Comparison of ENCODE assay signal across 8 mouse cellular contexts in genomic region chr7:4705098-4705497, GRCm38 (mm10). TPM values are rescaled to one million over a fixed set of nuclear protein-coding genes. Genes with fewer than 3 reads are reported as not detected.
DNase-seq lines count a peak whose midpoint lies in the region; ATAC-seq and TF ChIP-seq lines count a peak whose summit lies in the region.

No protein-coding gene starts in this region.

- no peaks in the 10 kb centered on the region for H3K27me3 ChIP-seq in intestine, postnatal 0 days (replicated peaks; ENCODE audit: control insufficient read depth, insufficient read depth, low read length)

- peak; percentile 77 for TF ChIP-seq CTCF in intestine, postnatal 0 days (IDR thresholded peaks at IDR 0.05; ENCODE audit: low read depth)

- no peak overlapping the region for H3K4me3 ChIP-seq in intestine, postnatal 0 days (ENCODE audit: low read depth, low read length)

- peak; percentile 57 for DNase-seq in gastrocnemius, postnatal 10 days
- no peak for DNase-seq in gastrocnemius, adult 8-10 months (ENCODE audit: low spot score in 2 of 2)
- peak; percentile 13 for DNase-seq in spleen, adult 12 weeks (ENCODE audit: low spot score)
- DNase-seq in spleen, adult 18-20 months, result no peak
- peak; percentile 45 for DNase-seq in c-Kit-positive CD71-positive TER-119-positive erythroid progenitor cells, embryonic 14.5 days (ENCODE audit: low spot score)
- DNase-seq in lung, postnatal 4 days, result peak; percentile 36 to 59
- DNase-seq in left cerebral cortex, adult 11 months (ENCODE audit: low spot score), result no peak

- 51% methylated on average over 18 of the region's 18 CpGs for WGBS in intestine, postnatal 0 days

- H3K9ac ChIP-seq in intestine, postnatal 0 days (ENCODE audit: low read depth, low read length), result no peak overlapping the region

- no peaks in the 10 kb centered on the region for H3K4me1 ChIP-seq in intestine, postnatal 0 days (replicated peaks; ENCODE audit: control insufficient read depth, insufficient read depth, low read length)

- ATAC-seq in intestine, postnatal 0 days, result no peak

- peaks cover 26% of the 10 kb centered on the region for H3K36me3 ChIP-seq in intestine, postnatal 0 days (ENCODE audit: control insufficient read depth, insufficient read depth)

- no peak overlapping the region for H3K4me2 ChIP-seq in intestine, postnatal 0 days (replicated peaks; ENCODE audit: low read depth)

- no peaks in the 10 kb centered on the region for H3K9me3 ChIP-seq in intestine, postnatal 0 days (ENCODE audit: control insufficient read depth)

- no peak overlapping the region for H3K27ac ChIP-seq in intestine, postnatal 0 days (ENCODE audit: low read depth, low read length)

RNA-seq across cellular contexts. Expression of gene Brsk1, which starts 14.7 kb away (rescaled TPM):
- total RNA-seq in gastrocnemius, postnatal 10 days (2021), result 1 to 10 TPM; 3.3 to 4.6 TPM
- total RNA-seq in gastrocnemius, adult 8-10 months (2022), result under 1 TPM; 0.13 to 0.49 (median 0.39) TPM
- polyA plus RNA-seq in intestine, postnatal 0 days (2015; fragmentation: Nextera tagmentation; extraction: Ambion mirVana), result 0.89 and 0.98 TPM in 2 replicates

RNA-seq across cellular contexts. Expression of gene Tmem150b, which starts 20.0 kb away (rescaled TPM):
- total RNA-seq in gastrocnemius, postnatal 10 days (2021), result under 1 TPM in 1 of 2 experiments, not detected in 1; 0.27 TPM
- not detected for total RNA-seq in gastrocnemius, adult 8-10 months (2022)
- polyA plus RNA-seq in intestine, postnatal 0 days (2015; fragmentation: Nextera tagmentation; extraction: Ambion mirVana), result 20.7 and 21.5 TPM in 2 replicates

RNA-seq across cellular contexts. Expression of gene Hspbp1, which starts 20.2 kb away (rescaled TPM):
- total RNA-seq in gastrocnemius, postnatal 10 days (2021), result 10 to 100 TPM; 22.1 to 23.3 TPM
- 10 to 100 TPM; 23.4 to 28.8 (median 24.4) TPM for total RNA-seq in gastrocnemius, adult 8-10 months (2022)
- 43.3 and 45.6 TPM in 2 replicates for polyA plus RNA-seq in intestine, postnatal 0 days (2015; fragmentation: Nextera tagmentation; extraction: Ambion mirVana)

RNA-seq across cellular contexts. Expression of gene Kmt5c, which starts 34.8 kb away (rescaled TPM):
- 10 to 100 TPM; 20.6 to 34.1 TPM for total RNA-seq in gastrocnemius, postnatal 10 days (2021)
- 1 to 10 TPM; 3.5 to 5.2 (median 4.8) TPM for total RNA-seq in gastrocnemius, adult 8-10 months (2022)
- 35.8 and 40.2 TPM in 2 replicates for polyA plus RNA-seq in intestine, postnatal 0 days (2015; fragmentation: Nextera tagmentation; extraction: Ambion mirVana)

RNA-seq across cellular contexts. Expression of gene Ppp6r1, which starts 46.3 kb away (rescaled TPM):
- 10 to 100 TPM; 53.0 to 58.1 TPM for total RNA-seq in gastrocnemius, postnatal 10 days (2021)
- total RNA-seq in gastrocnemius, adult 8-10 months (2022), result 10 to 100 TPM; 48.2 to 53.4 (median 49.4) TPM
- polyA plus RNA-seq in intestine, postnatal 0 days (2015; fragmentation: Nextera tagmentation; extraction: Ambion mirVana), result 4.7 and 5.8 TPM in 2 replicates

Comparison
In these comparisons a context has a peak if more than half of its experiments do, and no peak if none do; other contexts are left out.
1. DNase-seq: peak in gastrocnemius, postnatal 10 days (single experiment), spleen, adult 12 weeks (single experiment), c-Kit-positive CD71-positive TER-119-positive erythroid progenitor cells, embryonic 14.5 days (single experiment) and lung, postnatal 4 days (2 of 2); none in gastrocnemius, adult 8-10 months (0 of 2), spleen, adult 18-20 months (0 of 2) and left cerebral cortex, adult 11 months (single experiment).